21 mouse cellular contexts compared by ENCODE assay signal in genomic region chr6:22674586-22674929, GRCm38 (mm10).
DNase-seq lines count a peak whose midpoint lies in the region; ATAC-seq and TF ChIP-seq lines count a peak whose summit lies in the region.
"Had no signal": no experiment of that assay in that cellular context is flagged by ENCODE, and none has a peak within 500 bp of the region (broad histone marks: within the 10 kb centered on the region; RNA-seq: fewer than 3 reads in every experiment).

No protein-coding gene starts in this region.

- H3K27me3 ChIP-seq in neural tube, embryonic 11.5 days (ENCODE audit: control insufficient read depth, insufficient read depth, low read length): no peaks in the 10 kb centered on the region
- H3K27me3 ChIP-seq in neural tube, embryonic 15.5 days (replicated peaks): no peaks in the 10 kb centered on the region
- no peaks in the 10 kb centered on the region for H3K27me3 ChIP-seq in forebrain, embryonic 12.5 days
- H3K27me3 ChIP-seq in forebrain, embryonic 15.5 days: no peaks in the 10 kb centered on the region
- no peaks in the 10 kb centered on the region for H3K27me3 ChIP-seq in intestine, embryonic 16.5 days (replicated peaks; ENCODE audit: control insufficient read depth, insufficient read depth, low read length)
- no peaks in the 10 kb centered on the region for H3K27me3 ChIP-seq in thymus, adult 2 months (ENCODE audit: control insufficient read depth, insufficient read depth, low read length)
- H3K27me3 ChIP-seq: heart, embryonic 12.5 days; heart, embryonic 15.5 days; hindbrain, embryonic 15.5 days had no signal

- peak; percentile 43; the same call in 1 of the 2 replicates for ATAC-seq in neural tube, embryonic 11.5 days (ENCODE audit: insufficient read depth, low FRiP score, low TSS enrichment)
- no peak for ATAC-seq in neural tube, embryonic 15.5 days (ENCODE audit: low FRiP score)
- peak; percentile 84 for ATAC-seq in forebrain, embryonic 12.5 days (ENCODE audit: low FRiP score)
- ATAC-seq in forebrain, embryonic 15.5 days (replicated peaks): peak; percentile 69
- no peak for ATAC-seq in intestine, embryonic 16.5 days
- ATAC-seq: CD4-positive, CD25-positive, alpha-beta regulatory T cell, adult 4 months had no signal

- no peaks in the 10 kb centered on the region for H3K9me3 ChIP-seq in neural tube, embryonic 11.5 days (ENCODE audit: control insufficient read depth, low read length)
- H3K9me3 ChIP-seq in neural tube, embryonic 15.5 days (replicated peaks): no peaks in the 10 kb centered on the region
- H3K9me3 ChIP-seq in forebrain, embryonic 12.5 days: no peaks in the 10 kb centered on the region
- no peaks in the 10 kb centered on the region for H3K9me3 ChIP-seq in forebrain, embryonic 15.5 days
- H3K9me3 ChIP-seq in intestine, embryonic 16.5 days (ENCODE audit: control insufficient read depth, low read length): no peaks in the 10 kb centered on the region
- H3K9me3 ChIP-seq: heart, embryonic 12.5 days; heart, embryonic 15.5 days; hindbrain, embryonic 15.5 days had no signal

- no peak for TF ChIP-seq CTCF in thymus, adult 2 months (IDR thresholded peaks at IDR 0.05; ENCODE audit: borderline replicate concordance, control insufficient read depth, extremely low read depth, insufficient read depth, low read length, poor library complexity)

- no peak overlapping the region for H3K27ac ChIP-seq in neural tube, embryonic 11.5 days (ENCODE audit: low read depth, low read length)
- no peak overlapping the region for H3K27ac ChIP-seq in neural tube, embryonic 15.5 days (replicated peaks)
- H3K27ac ChIP-seq in forebrain, embryonic 12.5 days: peak overlapping the region; percentile 83
- peak overlapping the region; percentile 40; the same call in 1 of the 2 replicates for H3K27ac ChIP-seq in forebrain, embryonic 15.5 days (replicated peaks)
- H3K27ac ChIP-seq in intestine, embryonic 16.5 days (ENCODE audit: low read length): no peak overlapping the region
- no peak overlapping the region for H3K27ac ChIP-seq in thymus, adult 2 months (ENCODE audit: control insufficient read depth, insufficient read depth, low read length)
- H3K27ac ChIP-seq: heart, embryonic 15.5 days; hindbrain, embryonic 15.5 days had no signal

- no peak for TF ChIP-seq POLR2A in thymus, adult 2 months (IDR thresholded peaks at IDR 0.05; ENCODE audit: control insufficient read depth, extremely low read depth, insufficient read depth, low read length, poor library complexity)

- no peak overlapping the region for H3K4me3 ChIP-seq in neural tube, embryonic 11.5 days (ENCODE audit: low read depth, low read length)
- H3K4me3 ChIP-seq in neural tube, embryonic 15.5 days (replicated peaks): no peak overlapping the region
- H3K4me3 ChIP-seq in forebrain, embryonic 12.5 days (replicated peaks): no peak overlapping the region
- H3K4me3 ChIP-seq in forebrain, embryonic 15.5 days: no peak overlapping the region
- H3K4me3 ChIP-seq in intestine, embryonic 16.5 days (ENCODE audit: low read length): no peak overlapping the region
- no peak overlapping the region for H3K4me3 ChIP-seq in thymus, adult 2 months (ENCODE audit: control insufficient read depth, insufficient read depth, low read length)
- H3K4me3 ChIP-seq: heart, embryonic 12.5 days; heart, embryonic 15.5 days; hindbrain, embryonic 15.5 days had no signal

- DNase-seq in neural tube, embryonic 11.5 days (ENCODE audit: low spot score): peak; percentile 12
- DNase-seq in retina, postnatal 1 day: peak; percentile 71
- DNase-seq in lung, postnatal 14 days: no peak
- DNase-seq in thymus, adult 2 months: no peak
- DNase-seq: adrenal gland, adult 2 months; adrenal gland, postnatal 14 days; cerebellum, adult 11-12 months; cerebellum, adult 9-10 months; cerebellum, postnatal 14 days; gastrocnemius, postnatal 25 days; heart, adult 18-20 months; heart, postnatal 10 days; heart, postnatal 4 days had no signal

- 38% methylated on average over 1 of the region's 1 CpGs for WGBS in neural tube, embryonic 11.5 days
- WGBS in neural tube, embryonic 15.5 days: 11% methylated on average over 1 of the region's 1 CpGs
- 13% methylated on average over 1 of the region's 1 CpGs for WGBS in forebrain, embryonic 12.5 days
- WGBS in forebrain, embryonic 15.5 days: 0% methylated on average over 1 of the region's 1 CpGs
- WGBS in intestine, embryonic 16.5 days: 68% methylated on average over 1 of the region's 1 CpGs
- WGBS in thymus, adult 2 months: 81% methylated on average over 1 of the region's 1 CpGs

- H3K4me2 ChIP-seq in neural tube, embryonic 11.5 days (ENCODE audit: low read depth): no peak overlapping the region
- no peak overlapping the region for H3K4me2 ChIP-seq in neural tube, embryonic 15.5 days
- H3K4me2 ChIP-seq in forebrain, embryonic 12.5 days: no peak overlapping the region
- no peak overlapping the region for H3K4me2 ChIP-seq in forebrain, embryonic 15.5 days (replicated peaks)
- H3K4me2 ChIP-seq in intestine, embryonic 16.5 days (ENCODE audit: low read depth, low read length): no peak overlapping the region
- H3K4me2 ChIP-seq: heart, embryonic 12.5 days; heart, embryonic 15.5 days; hindbrain, embryonic 15.5 days had no signal

- no peak overlapping the region for H3K9ac ChIP-seq in neural tube, embryonic 11.5 days (ENCODE audit: low read length)
- H3K9ac ChIP-seq in neural tube, embryonic 15.5 days (replicated peaks): no peak overlapping the region
- no peak overlapping the region for H3K9ac ChIP-seq in forebrain, embryonic 12.5 days
- H3K9ac ChIP-seq in forebrain, embryonic 15.5 days (replicated peaks): no peak overlapping the region
- no peak overlapping the region for H3K9ac ChIP-seq in intestine, embryonic 16.5 days (ENCODE audit: low read depth, low read length)
- H3K9ac ChIP-seq: heart, embryonic 12.5 days; heart, embryonic 15.5 days; hindbrain, embryonic 15.5 days had no signal

- no peaks in the 10 kb centered on the region for H3K4me1 ChIP-seq in neural tube, embryonic 11.5 days (ENCODE audit: control insufficient read depth, insufficient read depth, low read length)
- no peaks in the 10 kb centered on the region for H3K4me1 ChIP-seq in neural tube, embryonic 15.5 days
- peaks cover 12% of the 10 kb centered on the region; the same call in 1 of the 2 replicates for H3K4me1 ChIP-seq in forebrain, embryonic 12.5 days
- H3K4me1 ChIP-seq in forebrain, embryonic 15.5 days: peaks cover 16% of the 10 kb centered on the region
- H3K4me1 ChIP-seq in intestine, embryonic 16.5 days (ENCODE audit: control insufficient read depth, insufficient read depth, low read length): no peaks in the 10 kb centered on the region
- no peaks in the 10 kb centered on the region for H3K4me1 ChIP-seq in thymus, adult 2 months (replicated peaks; ENCODE audit: control insufficient read depth, insufficient read depth, low read length)
- H3K4me1 ChIP-seq: heart, embryonic 12.5 days; heart, embryonic 15.5 days; hindbrain, embryonic 15.5 days had no signal

- no peaks in the 10 kb centered on the region for H3K36me3 ChIP-seq in neural tube, embryonic 11.5 days (ENCODE audit: control insufficient read depth, insufficient read depth, low read length)
- H3K36me3 ChIP-seq in neural tube, embryonic 15.5 days: no peaks in the 10 kb centered on the region
- no peaks in the 10 kb centered on the region for H3K36me3 ChIP-seq in forebrain, embryonic 12.5 days (replicated peaks)
- no peaks in the 10 kb centered on the region for H3K36me3 ChIP-seq in forebrain, embryonic 15.5 days
- H3K36me3 ChIP-seq in intestine, embryonic 16.5 days (ENCODE audit: control insufficient read depth, insufficient read depth, low read length): no peaks in the 10 kb centered on the region
- no peaks in the 10 kb centered on the region for H3K36me3 ChIP-seq in thymus, adult 2 months (ENCODE audit: control insufficient read depth, insufficient read depth, low read length)
- H3K36me3 ChIP-seq: heart, embryonic 12.5 days; heart, embryonic 15.5 days; hindbrain, embryonic 15.5 days had no signal

Comparison
In these comparisons a context has a peak if more than half of its experiments do, and no peak if none do; other contexts are left out.
1. ATAC-seq: peak in neural tube, embryonic 11.5 days (single experiment), forebrain, embryonic 12.5 days (single experiment) and forebrain, embryonic 15.5 days (single experiment); none in neural tube, embryonic 15.5 days (single experiment) and intestine, embryonic 16.5 days (single experiment).
2. DNase-seq: peak in neural tube, embryonic 11.5 days (single experiment) and retina, postnatal 1 day (single experiment); none in lung, postnatal 14 days (single experiment) and thymus, adult 2 months (single experiment).
3. H3K27ac ChIP-seq: peak in forebrain, embryonic 12.5 days (single experiment) and forebrain, embryonic 15.5 days (single experiment); none in neural tube, embryonic 11.5 days (single experiment), neural tube, embryonic 15.5 days (single experiment), intestine, embryonic 16.5 days (single experiment) and thymus, adult 2 months (single experiment).